Mouse (Mus musculus): ENCODE measurements around the gene Tmtc1. TPM values are rescaled to one million over a fixed set of nuclear protein-coding genes. Genes with fewer than 3 reads are reported as not detected.

Gene Tmtc1
- polyA plus RNA-seq, 1 experiment: 5.7 TPM

- TF ChIP-seq CTCF (IDR thresholded peaks at IDR 0.05; ENCODE audit: borderline replicate concordance, insufficient read depth, low read length): no peak
- no peak for TF ChIP-seq POLR2A (IDR thresholded peaks at IDR 0.05; ENCODE audit: low read depth, low read length)
- H3K27ac ChIP-seq (ENCODE audit: insufficient read depth, low read length): no peak overlapping the region
These were observed 59.9 kb downstream of the Tmtc1 start for GRCm38 (mm10) chr6:148384111-148384895.

GRCm38 (mm10) chr6:148381163-148381782 is 62.9 kb downstream of the Tmtc1 start:
- H3K4me3 ChIP-seq (ENCODE audit: insufficient read depth, low read length): no peak overlapping the region
- no peak for TF ChIP-seq POLR2A (IDR thresholded peaks at IDR 0.05; ENCODE audit: low read depth, low read length)
- TF ChIP-seq CTCF (IDR thresholded peaks at IDR 0.05; ENCODE audit: borderline replicate concordance, insufficient read depth, low read length): no peak
- H3K4me1 ChIP-seq (ENCODE audit: control insufficient read depth, insufficient read depth, low read length): no peaks in the 10 kb centered on the region
- no peak overlapping the region for H3K27ac ChIP-seq (ENCODE audit: insufficient read depth, low read length)

More at GRCm38 (mm10) chr6:148384111-148384895, 59.9 kb downstream of the Tmtc1 start:
- H3K4me1 ChIP-seq (ENCODE audit: control insufficient read depth, insufficient read depth, low read length): no peaks in the 10 kb centered on the region
- no peak overlapping the region for H3K4me3 ChIP-seq (ENCODE audit: insufficient read depth, low read length)

- TF ChIP-seq CTCF (IDR thresholded peaks at IDR 0.05; ENCODE audit: borderline replicate concordance, insufficient read depth, low read length) (no peak), POLR2A (IDR thresholded peaks at IDR 0.05; ENCODE audit: low read depth, low read length) (no peak)
These were observed 68.5 kb downstream of the Tmtc1 start for GRCm38 (mm10) chr6:148375618-148376209.

GRCm38 (mm10) chr6:148375015-148375414 is 69.2 kb downstream of the Tmtc1 start:
- no peak overlapping the region for H3K4me3 ChIP-seq (ENCODE audit: insufficient read depth, low read length)
- H3K27ac ChIP-seq (ENCODE audit: insufficient read depth, low read length): no peak overlapping the region
- H3K4me1 ChIP-seq (ENCODE audit: control insufficient read depth, insufficient read depth, low read length): no peaks in the 10 kb centered on the region
- TF ChIP-seq CTCF (IDR thresholded peaks at IDR 0.05; ENCODE audit: borderline replicate concordance, insufficient read depth, low read length): no peak
- TF ChIP-seq POLR2A (IDR thresholded peaks at IDR 0.05; ENCODE audit: low read depth, low read length): no peak

More at GRCm38 (mm10) chr6:148375618-148376209, 68.5 kb downstream of the Tmtc1 start:
- Histone ChIP-seq H3K27ac (ENCODE audit: insufficient read depth, low read length) (no peak overlapping the region), H3K4me3 (ENCODE audit: insufficient read depth, low read length) (no peak overlapping the region), H3K4me1 (ENCODE audit: control insufficient read depth, insufficient read depth, low read length) (no peaks in the 10 kb centered on the region)

DNA sequence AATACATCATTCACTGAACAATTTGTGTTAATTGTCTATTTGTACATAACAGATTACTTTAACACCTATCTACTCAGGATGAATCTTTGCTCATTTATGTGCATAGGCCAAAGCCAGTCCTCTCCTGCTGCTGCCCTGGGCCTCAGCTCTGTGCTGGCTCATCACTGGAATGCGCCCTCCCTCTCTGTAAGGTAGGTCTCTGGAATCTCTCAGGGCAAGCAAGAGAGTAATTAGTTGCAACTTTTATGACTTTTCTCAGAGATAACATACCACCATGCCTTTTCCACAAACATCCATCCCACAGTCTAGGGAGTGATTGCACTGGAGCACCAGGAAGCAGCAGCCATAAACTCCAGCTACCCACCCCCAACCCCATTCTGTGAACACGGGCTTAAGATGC is 70.7 kb downstream of the Tmtc1 start:
- TF ChIP-seq POLR2A (IDR thresholded peaks at IDR 0.05; ENCODE audit: low read depth, low read length): no peak
- no peak for TF ChIP-seq CTCF (IDR thresholded peaks at IDR 0.05; ENCODE audit: borderline replicate concordance, insufficient read depth, low read length)
- Histone ChIP-seq H3K4me1 (ENCODE audit: control insufficient read depth, insufficient read depth, low read length) (no peaks in the 10 kb centered on the region), H3K27ac (ENCODE audit: insufficient read depth, low read length) (no peak overlapping the region), H3K4me3 (ENCODE audit: insufficient read depth, low read length) (no peak overlapping the region)

- H3K4me3 ChIP-seq (ENCODE audit: insufficient read depth, low read length): no peak overlapping the region
- no peak overlapping the region for H3K27ac ChIP-seq (ENCODE audit: insufficient read depth, low read length)
- no peaks in the 10 kb centered on the region for H3K4me1 ChIP-seq (ENCODE audit: control insufficient read depth, insufficient read depth, low read length)
- TF ChIP-seq CTCF (IDR thresholded peaks at IDR 0.05; ENCODE audit: borderline replicate concordance, insufficient read depth, low read length): no peak
- no peak for TF ChIP-seq POLR2A (IDR thresholded peaks at IDR 0.05; ENCODE audit: low read depth, low read length)
These were observed 73.0 kb downstream of the Tmtc1 start for GRCm38 (mm10) chr6:148371223-148371622.

DNA sequence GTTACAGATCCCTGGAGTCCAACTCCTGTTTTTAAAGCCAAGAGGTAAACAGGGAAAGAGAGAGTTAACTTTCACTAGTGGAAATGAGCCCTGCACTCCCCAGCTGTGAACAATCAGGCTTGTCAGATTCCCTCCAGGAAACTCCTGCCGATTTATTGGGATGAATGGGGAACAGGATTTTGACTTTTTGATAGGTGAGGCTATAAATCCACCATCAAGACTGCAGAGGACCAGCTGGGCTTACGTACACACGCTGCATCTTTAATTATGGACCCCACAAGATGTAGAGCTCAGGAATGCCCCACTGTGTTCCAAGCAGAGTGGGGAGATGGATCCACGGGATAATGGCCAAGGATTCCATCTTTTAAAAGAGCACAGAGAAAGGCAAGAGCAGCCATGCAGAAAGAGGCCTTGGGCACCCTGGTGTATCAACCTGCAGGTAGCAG is 77.1 kb downstream of the Tmtc1 start:
- TF ChIP-seq CTCF (IDR thresholded peaks at IDR 0.05; ENCODE audit: borderline replicate concordance, insufficient read depth, low read length) (no peak), POLR2A (IDR thresholded peaks at IDR 0.05; ENCODE audit: low read depth, low read length) (no peak)
- no peak overlapping the region for H3K4me3 ChIP-seq (ENCODE audit: insufficient read depth, low read length)
- no peaks in the 10 kb centered on the region for H3K4me1 ChIP-seq (ENCODE audit: control insufficient read depth, insufficient read depth, low read length)
- no peak overlapping the region for H3K27ac ChIP-seq (ENCODE audit: insufficient read depth, low read length)

DNA sequence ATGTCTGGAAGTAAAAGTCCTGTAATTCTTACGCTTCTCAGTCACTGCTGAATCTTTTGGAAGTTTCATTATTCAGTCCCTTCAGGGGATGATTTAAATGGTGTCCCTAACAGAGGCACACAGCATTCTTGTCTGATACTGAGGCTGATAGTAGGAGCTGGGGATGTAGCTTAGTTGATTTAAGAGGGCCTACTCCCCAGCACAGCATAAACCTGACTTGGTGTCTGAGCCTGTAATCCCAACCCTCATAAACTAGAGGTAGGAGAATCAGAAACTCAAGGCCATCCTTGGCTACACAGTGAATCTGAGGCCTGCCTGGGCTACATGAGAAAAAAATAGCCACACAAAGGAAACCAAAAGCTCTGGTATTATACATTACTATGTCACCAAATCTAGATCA is 77.6 kb downstream of the Tmtc1 start:
- TF ChIP-seq POLR2A (IDR thresholded peaks at IDR 0.05; ENCODE audit: low read depth, low read length) (no peak), CTCF (IDR thresholded peaks at IDR 0.05; ENCODE audit: borderline replicate concordance, insufficient read depth, low read length) (no peak)
- H3K4me3 ChIP-seq (ENCODE audit: insufficient read depth, low read length): no peak overlapping the region
- no peaks in the 10 kb centered on the region for H3K4me1 ChIP-seq (ENCODE audit: control insufficient read depth, insufficient read depth, low read length)
- H3K27ac ChIP-seq (ENCODE audit: insufficient read depth, low read length): no peak overlapping the region

DNA sequence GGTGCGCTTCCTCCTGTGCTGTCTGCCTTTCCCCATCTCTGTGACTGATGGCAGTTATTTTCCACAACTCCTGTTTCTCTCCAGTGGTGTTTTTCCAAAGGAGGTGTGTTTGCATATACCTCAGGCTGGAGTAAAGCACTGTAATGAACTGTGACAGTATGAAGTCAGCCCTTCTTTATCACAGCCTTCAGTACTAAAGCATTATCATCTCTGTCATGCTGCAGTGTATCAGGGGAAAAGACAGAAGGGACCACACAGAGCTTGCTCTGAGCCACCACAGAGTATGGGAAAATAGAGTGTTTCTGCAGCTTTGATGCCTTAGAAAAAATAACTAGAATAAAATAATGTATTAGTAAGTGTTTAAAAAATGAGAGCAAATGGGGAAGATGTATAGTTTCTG is 81.0 kb downstream of the Tmtc1 start:
- Histone ChIP-seq H3K4me3 (ENCODE audit: insufficient read depth, low read length) (no peak overlapping the region), H3K4me1 (ENCODE audit: control insufficient read depth, insufficient read depth, low read length) (no peaks in the 10 kb centered on the region), H3K27ac (ENCODE audit: insufficient read depth, low read length) (no peak overlapping the region)
- TF ChIP-seq POLR2A (IDR thresholded peaks at IDR 0.05; ENCODE audit: low read depth, low read length): no peak

DNA sequence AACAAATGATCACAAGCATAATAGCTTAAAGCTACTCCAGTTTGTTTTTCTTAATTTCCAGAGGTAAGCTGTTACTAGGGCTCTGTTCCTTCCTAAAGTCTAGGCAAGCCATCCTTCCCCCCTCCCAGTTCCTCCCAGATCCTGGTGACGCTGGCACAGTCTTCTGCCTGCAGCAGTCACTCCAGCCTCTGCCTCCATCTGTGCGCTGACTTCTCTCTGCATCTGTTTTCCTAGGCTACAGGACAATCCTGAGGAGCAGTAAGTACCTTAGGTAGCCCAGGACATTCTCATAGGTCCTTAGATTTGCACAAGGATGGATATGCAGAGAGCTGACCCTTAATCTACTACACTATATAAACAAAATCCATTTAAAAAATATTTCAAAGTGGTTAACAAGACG is 81.7 kb downstream of the Tmtc1 start:
- TF ChIP-seq CTCF (IDR thresholded peaks at IDR 0.05; ENCODE audit: borderline replicate concordance, insufficient read depth, low read length): no peak
- no peak for TF ChIP-seq POLR2A (IDR thresholded peaks at IDR 0.05; ENCODE audit: low read depth, low read length)
- Histone ChIP-seq H3K27ac (ENCODE audit: insufficient read depth, low read length) (no peak overlapping the region), H3K4me3 (ENCODE audit: insufficient read depth, low read length) (no peak overlapping the region), H3K4me1 (ENCODE audit: control insufficient read depth, insufficient read depth, low read length) (no peaks in the 10 kb centered on the region)

All from embryonic fibroblast, embryonic 13.5 days (primary cell).